In genomic region chr2:116812869-116813558, GRCm38 (mm10) we compare ENCODE assay signal across 9 mouse cellular contexts.
DNase-seq lines count a peak whose midpoint lies in the region; ATAC-seq and TF ChIP-seq lines count a peak whose summit lies in the region.
"Had no signal": no experiment of that assay in that cellular context is flagged by ENCODE, and none has a peak within 500 bp of the region (broad histone marks: within the 10 kb centered on the region; RNA-seq: fewer than 3 reads in every experiment).

No protein-coding gene starts in this region.

- TF ChIP-seq POLR2A in liver, adult 2 months (IDR thresholded peaks at IDR 0.05; ENCODE audit: extremely low read depth, insufficient read depth, low read length), result no peak

- H3K79me2 ChIP-seq in liver, adult 2 months (ENCODE audit: control insufficient read depth, insufficient read depth, low read length), result no peaks in the 10 kb centered on the region

- WGBS in liver, adult 2 months, result 38% methylated on average over 13 of the region's 13 CpGs
- WGBS in liver, embryonic 12.5 days (ENCODE audit: insufficient replicate concordance), result 47% methylated on average over 13 of the region's 13 CpGs
- 33% methylated on average over 13 of the region's 13 CpGs for WGBS in embryonic facial prominence, embryonic 12.5 days

- TF ChIP-seq CTCF in liver, adult 2 months (IDR thresholded peaks at IDR 0.05; ENCODE audit: low read depth, low read length), result no peak

- H3K9ac ChIP-seq in liver, adult 2 months (ENCODE audit: low read depth, low read length), result no peak overlapping the region
- H3K9ac ChIP-seq in liver, embryonic 12.5 days, result no peak overlapping the region
- no peak overlapping the region for H3K9ac ChIP-seq in embryonic facial prominence, embryonic 12.5 days
- H3K9ac ChIP-seq: liver, embryonic 14.5 days had no signal

- H3K36me3 ChIP-seq in liver, adult 2 months (ENCODE audit: control insufficient read depth, insufficient read depth, low read length), result no peaks in the 10 kb centered on the region
- no peaks in the 10 kb centered on the region for H3K36me3 ChIP-seq in liver, embryonic 12.5 days
- H3K36me3 ChIP-seq in embryonic facial prominence, embryonic 12.5 days, result no peaks in the 10 kb centered on the region

- no peak overlapping the region for H3K4me2 ChIP-seq in liver, embryonic 12.5 days
- no peak overlapping the region for H3K4me2 ChIP-seq in embryonic facial prominence, embryonic 12.5 days (replicated peaks)

- no peak overlapping the region for H3K4me3 ChIP-seq in liver, adult 2 months (ENCODE audit: insufficient read depth, low read depth, low read length)
- H3K4me3 ChIP-seq in liver, embryonic 12.5 days, result no peak overlapping the region
- no peak overlapping the region for H3K4me3 ChIP-seq in embryonic facial prominence, embryonic 12.5 days

- ATAC-seq in liver, embryonic 12.5 days, result no peak
- ATAC-seq in embryonic facial prominence, embryonic 12.5 days (ENCODE audit: insufficient number of reproducible peaks, insufficient read depth, low FRiP score, low TSS enrichment), result peak; percentile 77; the same call in 1 of the 2 replicates

- peak; percentile 10 for DNase-seq in liver, adult 2 months (ENCODE audit: extremely low read depth, low read depth, low spot score)
- DNase-seq in kidney, postnatal 10 days, result peak; percentile 53
- DNase-seq in retina, embryonic 14.5 days (ENCODE audit: low spot score), result peak; percentile 49
- no peak for DNase-seq in adrenal gland, adult 8-10 months
- DNase-seq in right cerebral cortex, postnatal 14 days, result no peak
- DNase-seq: adrenal gland, postnatal 25 days had no signal

- no peaks in the 10 kb centered on the region for H3K9me3 ChIP-seq in liver, embryonic 12.5 days (replicated peaks)
- no peaks in the 10 kb centered on the region for H3K9me3 ChIP-seq in embryonic facial prominence, embryonic 12.5 days

- no peak overlapping the region for H3K27ac ChIP-seq in liver, adult 2 months (replicated peaks; ENCODE audit: insufficient read depth, low read depth, low read length)
- H3K27ac ChIP-seq in liver, embryonic 12.5 days, result no peak overlapping the region
- no peak overlapping the region for H3K27ac ChIP-seq in embryonic facial prominence, embryonic 12.5 days
- H3K27ac ChIP-seq: liver, embryonic 14.5 days had no signal

- no peaks in the 10 kb centered on the region for H3K27me3 ChIP-seq in liver, adult 2 months (ENCODE audit: control insufficient read depth, insufficient read depth, low read length)
- no peaks in the 10 kb centered on the region for H3K27me3 ChIP-seq in liver, embryonic 12.5 days (replicated peaks)
- no peaks in the 10 kb centered on the region for H3K27me3 ChIP-seq in embryonic facial prominence, embryonic 12.5 days

- no peaks in the 10 kb centered on the region for H3K4me1 ChIP-seq in liver, adult 2 months (ENCODE audit: control insufficient read depth, insufficient read depth, low read length)
- no peaks in the 10 kb centered on the region for H3K4me1 ChIP-seq in liver, embryonic 12.5 days
- peaks cover 8% of the 10 kb centered on the region; the same call in 1 of the 2 replicates for H3K4me1 ChIP-seq in embryonic facial prominence, embryonic 12.5 days

Comparison
In these comparisons a context has a peak if more than half of its experiments do, and no peak if none do; other contexts are left out.
1. DNase-seq: peak in liver, adult 2 months (single experiment), kidney, postnatal 10 days (single experiment) and retina, embryonic 14.5 days (single experiment); none in adrenal gland, adult 8-10 months (single experiment) and right cerebral cortex, postnatal 14 days (single experiment).